In the genomic region with DNA sequence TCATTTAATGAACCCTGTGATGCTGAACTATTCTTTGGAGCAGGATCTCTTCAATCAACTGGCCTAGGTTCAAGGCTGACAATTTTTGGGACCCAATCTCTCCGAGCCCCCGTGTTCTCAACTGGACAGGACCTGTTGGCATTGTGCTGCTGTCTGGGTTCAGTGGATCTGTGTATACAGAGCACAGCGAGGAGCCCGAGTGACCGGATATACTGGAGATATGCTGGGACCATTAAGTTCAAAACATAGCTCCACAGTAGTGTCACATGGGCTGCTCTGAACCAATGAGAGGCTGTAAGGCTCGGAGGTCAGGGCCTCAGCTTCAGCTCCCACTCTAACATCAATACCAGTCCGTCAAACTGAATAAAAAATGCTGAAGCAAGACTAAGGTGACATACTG, we compare ENCODE assay signal across 32 mouse cellular contexts. TPM values are rescaled to one million over a fixed set of nuclear protein-coding genes. Genes with fewer than 3 reads are reported as not detected.
A peak's percentile ranks its signal among the peaks of the same experiment; 100 is the strongest.
DNase-seq lines count a peak whose midpoint lies in the region; ATAC-seq and TF ChIP-seq lines count a peak whose summit lies in the region.
"Had no signal": no experiment of that assay in that cellular context is flagged by ENCODE, and none has a peak within 500 bp of the region (broad histone marks: within the 10 kb centered on the region; RNA-seq: fewer than 3 reads in every experiment).

No protein-coding gene starts in this region.

- no peak for TF ChIP-seq EP300 in liver, postnatal 0 days (IDR thresholded peaks at IDR 0.05; ENCODE audit: low read depth)

- H3K9ac ChIP-seq in kidney, embryonic 14.5 days (ENCODE audit: low read depth, low read length) = no peak overlapping the region
- no peak overlapping the region for H3K9ac ChIP-seq in liver, embryonic 16.5 days (ENCODE audit: low read depth, low read length)
- no peak overlapping the region for H3K9ac ChIP-seq in liver, postnatal 0 days (replicated peaks)
- H3K9ac ChIP-seq: embryonic facial prominence, embryonic 13.5 days; forebrain, embryonic 15.5 days; hindbrain, embryonic 15.5 days; liver, embryonic 14.5 days had no signal

- no peak overlapping the region for H3K27ac ChIP-seq in kidney, embryonic 14.5 days (ENCODE audit: low read depth, low read length)
- no peak overlapping the region for H3K27ac ChIP-seq in liver, embryonic 16.5 days (ENCODE audit: low read length)
- H3K27ac ChIP-seq in liver, postnatal 0 days (ENCODE audit: low read depth) = no peak overlapping the region
- H3K27ac ChIP-seq: embryonic facial prominence, embryonic 13.5 days; forebrain, embryonic 10.5 days; forebrain, embryonic 15.5 days; hindbrain, embryonic 15.5 days; layer of hippocampus, adult 2 months; left cerebral cortex, adult 2 months; liver, embryonic 14.5 days had no signal

- ATAC-seq in kidney, embryonic 14.5 days (ENCODE audit: low FRiP score, low TSS enrichment) = peak; percentile 78; the same call in 1 of the 2 replicates
- ATAC-seq in liver, embryonic 16.5 days (ENCODE audit: low read depth) = 0 out of 2 replicates have a peak, but pooled peaks have one; percentile 13
- no peak for ATAC-seq in liver, postnatal 0 days
- ATAC-seq: activated CD4-positive, CD25-positive, alpha-beta regulatory T cell, adult 4 months; forebrain, embryonic 15.5 days; intestine, postnatal 0 days had no signal

- H3K4me2 ChIP-seq in kidney, embryonic 14.5 days (replicated peaks; ENCODE audit: low read depth, low read length) = no peak overlapping the region
- H3K4me2 ChIP-seq in liver, embryonic 16.5 days (ENCODE audit: low read depth, low read length) = no peak overlapping the region
- no peak overlapping the region for H3K4me2 ChIP-seq in liver, postnatal 0 days (ENCODE audit: low read depth, low read length)
- H3K4me2 ChIP-seq: embryonic facial prominence, embryonic 13.5 days; forebrain, embryonic 15.5 days; heart, embryonic 11.5 days; hindbrain, embryonic 15.5 days had no signal

- 42% methylated on average over 7 of the region's 7 CpGs for WGBS in kidney, embryonic 14.5 days
- 78% methylated on average over 7 of the region's 7 CpGs for WGBS in liver, embryonic 16.5 days (ENCODE audit: insufficient replicate concordance)
- WGBS in liver, postnatal 0 days (ENCODE audit: insufficient replicate concordance) = 79% methylated on average over 7 of the region's 7 CpGs

- H3K4me1 ChIP-seq in kidney, embryonic 14.5 days (ENCODE audit: control insufficient read depth, insufficient read depth, low read length) = peaks cover 16% of the 10 kb centered on the region
- H3K4me1 ChIP-seq in liver, embryonic 16.5 days (ENCODE audit: control insufficient read depth, low read depth, low read length) = no peaks in the 10 kb centered on the region
- H3K4me1 ChIP-seq in liver, postnatal 0 days (ENCODE audit: insufficient read depth) = no peaks in the 10 kb centered on the region

- no peak overlapping the region for H3K4me3 ChIP-seq in kidney, embryonic 14.5 days (ENCODE audit: low read length)
- H3K4me3 ChIP-seq in liver, embryonic 16.5 days (ENCODE audit: low read depth, low read length) = no peak overlapping the region
- no peak overlapping the region for H3K4me3 ChIP-seq in liver, postnatal 0 days (ENCODE audit: low read depth, low read length)
- H3K4me3 ChIP-seq: embryonic facial prominence, embryonic 13.5 days; forebrain, embryonic 10.5 days; forebrain, embryonic 15.5 days; hindbrain, embryonic 15.5 days; layer of hippocampus, adult 2 months; left cerebral cortex, adult 2 months; megakaryocyte, embryonic 14.5 days had no signal

- no peak for DNase-seq in kidney, postnatal 4 days
- no peak for DNase-seq in liver, postnatal 0 days
- peak; percentile 22 for DNase-seq in testis, postnatal 10 days (ENCODE audit: low spot score)
- DNase-seq in testis, postnatal 14 days (ENCODE audit: low spot score) = no peak
- no peak for DNase-seq in ovary, adult 18-20 months (ENCODE audit: low spot score)
- DNase-seq: adrenal gland, adult 2 months; adrenal gland, postnatal 36 days; B cell, adult 2 months; cerebellum, adult 18-20 months; cerebellum, postnatal 10 days; gastrocnemius, postnatal 25 days; heart, adult 18-20 months; heart, postnatal 4 days; kidney, postnatal 25 days; lung, postnatal 4 days; midbrain, embryonic 14.5 days; right cerebral cortex, adult 18-20 months; spleen, adult 18-20 months; thymus, postnatal 25 days had no signal

- H3K9me3 ChIP-seq in kidney, embryonic 14.5 days (ENCODE audit: control insufficient read depth, low read length) = no peaks in the 10 kb centered on the region
- no peaks in the 10 kb centered on the region for H3K9me3 ChIP-seq in liver, embryonic 16.5 days (replicated peaks; ENCODE audit: control insufficient read depth, low read length)
- no peaks in the 10 kb centered on the region for H3K9me3 ChIP-seq in liver, postnatal 0 days (ENCODE audit: low read length)
- H3K9me3 ChIP-seq: embryonic facial prominence, embryonic 13.5 days; forebrain, embryonic 10.5 days; forebrain, embryonic 15.5 days; hindbrain, embryonic 15.5 days; megakaryocyte, embryonic 14.5 days had no signal

- H3K36me3 ChIP-seq in kidney, embryonic 14.5 days (ENCODE audit: control insufficient read depth, insufficient read depth, low read length) = no peaks in the 10 kb centered on the region
- peaks cover 3% of the 10 kb centered on the region for H3K36me3 ChIP-seq in liver, embryonic 16.5 days (ENCODE audit: control insufficient read depth, insufficient read depth)
- H3K36me3 ChIP-seq in liver, postnatal 0 days (replicated peaks; ENCODE audit: insufficient read depth, low read length) = peaks cover 8% of the 10 kb centered on the region
- H3K36me3 ChIP-seq: embryonic facial prominence, embryonic 13.5 days; forebrain, embryonic 10.5 days; forebrain, embryonic 15.5 days had no signal

- no peak for TF ChIP-seq CTCF in liver, postnatal 0 days (IDR thresholded peaks at IDR 0.05; ENCODE audit: low read depth)

- H3K27me3 ChIP-seq in kidney, embryonic 14.5 days (ENCODE audit: control insufficient read depth, insufficient read depth, low read length) = no peaks in the 10 kb centered on the region
- no peaks in the 10 kb centered on the region for H3K27me3 ChIP-seq in liver, embryonic 16.5 days (ENCODE audit: control insufficient read depth, insufficient read depth, low read depth, low read length)
- H3K27me3 ChIP-seq in liver, postnatal 0 days (ENCODE audit: insufficient read depth, low read length) = no peaks in the 10 kb centered on the region
- H3K27me3 ChIP-seq: forebrain, embryonic 15.5 days; hindbrain, embryonic 15.5 days; megakaryocyte, embryonic 14.5 days had no signal

RNA-seq across cellular contexts. Expression of a gene that starts 21.8 kb away (rescaled TPM):
- 110 and 145 TPM in 2 replicates for polyA plus RNA-seq in kidney, embryonic 14.5 days (2014; fragmentation: Nextera tagmentation; extraction: Ambion mirVana)
- 0.43 and 0.47 TPM in 2 replicates for polyA plus RNA-seq in liver, embryonic 16.5 days (2015; fragmentation: Nextera tagmentation; extraction: Ambion mirVana)
- 0.31 and 0.32 TPM in 2 replicates for polyA plus RNA-seq in liver, postnatal 0 days (2015; fragmentation: Nextera tagmentation; extraction: Ambion mirVana)

Comparison
In these comparisons a context has a peak if more than half of its experiments do, and no peak if none do; other contexts are left out.
1. RNA of a gene that starts 21.8 kb away (polyA plus RNA-seq): 110 to 145 TPM in kidney, embryonic 14.5 days; 0.43 to 0.47 TPM in liver, embryonic 16.5 days and 0.31 to 0.32 TPM in liver, postnatal 0 days; every median in the first group is over 10 times any median in the second.